Mouse (Mus musculus): Measurements from ENCODE around the gene Rasgrp3. TPM values are rescaled to one million over a fixed set of nuclear protein-coding genes. Genes with fewer than 3 reads are reported as not detected.

The Rasgrp3 gene
- total and polyA plus RNA-seq, 2 experiments from 2014 or later, result 4.8 to 8.1 TPM

- H3K36me3 ChIP-seq (ENCODE audit: insufficient read depth, low read length), result no peaks in the 10 kb centered on the region
- WGBS, result 92% methylated on average over 2 of the region's 2 CpGs
- H3K27me3 ChIP-seq (ENCODE audit: insufficient read depth, low read length), result no peaks in the 10 kb centered on the region
- no peak overlapping the region for H3K4me3 ChIP-seq (ENCODE audit: low read depth, low read length)
- no peak for ATAC-seq (ENCODE audit: low FRiP score)
- H3K9me3 ChIP-seq (ENCODE audit: low read length), result no peaks in the 10 kb centered on the region
- no peak for DNase-seq (ENCODE audit: low spot score)
- no peak overlapping the region for H3K27ac ChIP-seq (ENCODE audit: low read depth, low read length)
- H3K4me2 ChIP-seq (ENCODE audit: low read depth, low read length, poor library complexity, severe bottlenecking), result no peak overlapping the region
- no peak overlapping the region for H3K9ac ChIP-seq (replicated peaks; ENCODE audit: low read length, poor library complexity, severe bottlenecking)
- no peak for TF ChIP-seq CTCF (IDR thresholded peaks at IDR 0.05)
- H3K4me1 ChIP-seq (ENCODE audit: insufficient read depth, low read length), result no peaks in the 10 kb centered on the region
These were observed 1.5 kb upstream of the Rasgrp3 start for GRCm38 (mm10) chr17:75434152-75434551.

- H3K36me3 ChIP-seq (ENCODE audit: insufficient read depth, low read length), result no peaks in the 10 kb centered on the region
- H3K4me3 ChIP-seq (ENCODE audit: low read depth, low read length), result no peak overlapping the region
- no peaks in the 10 kb centered on the region for H3K9me3 ChIP-seq (ENCODE audit: low read length)
- TF ChIP-seq CTCF (IDR thresholded peaks at IDR 0.05), result no peak
- H3K9ac ChIP-seq (replicated peaks; ENCODE audit: low read length, poor library complexity, severe bottlenecking), result no peak overlapping the region
- no peaks in the 10 kb centered on the region for H3K27me3 ChIP-seq (ENCODE audit: insufficient read depth, low read length)
- 82% methylated on average over 3 of the region's 3 CpGs for WGBS
- H3K4me1 ChIP-seq (ENCODE audit: insufficient read depth, low read length), result no peaks in the 10 kb centered on the region
- ATAC-seq (ENCODE audit: low FRiP score), result no peak
- no peak overlapping the region for H3K27ac ChIP-seq (ENCODE audit: low read depth, low read length)
- no peak overlapping the region for H3K4me2 ChIP-seq (ENCODE audit: low read depth, low read length, poor library complexity, severe bottlenecking)
- no peak for DNase-seq (ENCODE audit: low spot score)
These were observed 825 bp upstream of the Rasgrp3 start for GRCm38 (mm10) chr17:75434871-75435270.

GRCm38 (mm10) chr17:75436095-75436494, 399 bp downstream of the Rasgrp3 start:
- WGBS, result 83% methylated on average over 8 of the region's 8 CpGs
- Histone ChIP-seq H3K36me3 (ENCODE audit: insufficient read depth, low read length) (no peaks in the 10 kb centered on the region), H3K27me3 (ENCODE audit: insufficient read depth, low read length) (no peaks in the 10 kb centered on the region), H3K9ac (replicated peaks; ENCODE audit: low read length, poor library complexity, severe bottlenecking) (no peak overlapping the region), H3K4me3 (ENCODE audit: low read depth, low read length) (0 out of 2 replicates have a peak overlapping the region, but pooled peaks have one; percentile 2), H3K4me2 (ENCODE audit: low read depth, low read length, poor library complexity, severe bottlenecking) (no peak overlapping the region), H3K9me3 (ENCODE audit: low read length) (no peaks in the 10 kb centered on the region), H3K27ac (ENCODE audit: low read depth, low read length) (no peak overlapping the region), H3K4me1 (ENCODE audit: insufficient read depth, low read length) (no peaks in the 10 kb centered on the region)
- no peak for TF ChIP-seq CTCF (IDR thresholded peaks at IDR 0.05)
- DNase-seq (ENCODE audit: low spot score) (no peak), ATAC-seq (ENCODE audit: low FRiP score) (no peak)

GRCm38 (mm10) chr17:75436819-75437218, 1.1 kb downstream of the Rasgrp3 start:
- Histone ChIP-seq H3K36me3 (ENCODE audit: insufficient read depth, low read length) (no peaks in the 10 kb centered on the region), H3K4me2 (ENCODE audit: low read depth, low read length, poor library complexity, severe bottlenecking) (no peak overlapping the region), H3K4me3 (ENCODE audit: low read depth, low read length) (peak overlapping the region; percentile 5; the same call in 1 of the 2 replicates), H3K9ac (replicated peaks; ENCODE audit: low read length, poor library complexity, severe bottlenecking) (no peak overlapping the region), H3K27ac (ENCODE audit: low read depth, low read length) (no peak overlapping the region), H3K27me3 (ENCODE audit: insufficient read depth, low read length) (no peaks in the 10 kb centered on the region), H3K9me3 (ENCODE audit: low read length) (no peaks in the 10 kb centered on the region), H3K4me1 (ENCODE audit: insufficient read depth, low read length) (no peaks in the 10 kb centered on the region)
- 85% methylated on average over 6 of the region's 6 CpGs for WGBS
- TF ChIP-seq CTCF (IDR thresholded peaks at IDR 0.05), result no peak
- DNase-seq (ENCODE audit: low spot score) (no peak), ATAC-seq (ENCODE audit: low FRiP score) (no peak)

GRCm38 (mm10) chr17:75437239-75437750, 1.6 kb downstream of the Rasgrp3 start:
- no peak for TF ChIP-seq CTCF (IDR thresholded peaks at IDR 0.05)
- no peak overlapping the region for H3K4me2 ChIP-seq (ENCODE audit: low read depth, low read length, poor library complexity, severe bottlenecking)
- no peaks in the 10 kb centered on the region for H3K36me3 ChIP-seq (ENCODE audit: insufficient read depth, low read length)
- 65% methylated on average over 11 of the region's 11 CpGs for WGBS
- no peak for DNase-seq (ENCODE audit: low spot score)
- no peaks in the 10 kb centered on the region for H3K27me3 ChIP-seq (ENCODE audit: insufficient read depth, low read length)
- H3K9ac ChIP-seq (replicated peaks; ENCODE audit: low read length, poor library complexity, severe bottlenecking), result no peak overlapping the region
- no peak overlapping the region for H3K4me3 ChIP-seq (ENCODE audit: low read depth, low read length)
- H3K4me1 ChIP-seq (ENCODE audit: insufficient read depth, low read length), result no peaks in the 10 kb centered on the region
- no peak overlapping the region for H3K27ac ChIP-seq (ENCODE audit: low read depth, low read length)
- no peaks in the 10 kb centered on the region for H3K9me3 ChIP-seq (ENCODE audit: low read length)
- no peak for ATAC-seq (ENCODE audit: low FRiP score)

- Histone ChIP-seq H3K4me1 (ENCODE audit: insufficient read depth, low read length) (no peaks in the 10 kb centered on the region), H3K4me3 (ENCODE audit: low read depth, low read length) (no peak overlapping the region), H3K4me2 (ENCODE audit: low read depth, low read length, poor library complexity, severe bottlenecking) (no peak overlapping the region), H3K9me3 (ENCODE audit: low read length) (no peaks in the 10 kb centered on the region), H3K9ac (replicated peaks; ENCODE audit: low read length, poor library complexity, severe bottlenecking) (no peak overlapping the region), H3K36me3 (ENCODE audit: insufficient read depth, low read length) (no peaks in the 10 kb centered on the region), H3K27me3 (ENCODE audit: insufficient read depth, low read length) (no peaks in the 10 kb centered on the region), H3K27ac (ENCODE audit: low read depth, low read length) (no peak overlapping the region)
- ATAC-seq (ENCODE audit: low FRiP score) (no peak), DNase-seq (ENCODE audit: low spot score) (no peak)
- no peak for TF ChIP-seq CTCF (IDR thresholded peaks at IDR 0.05)
- WGBS, result 63% methylated on average over 5 of the region's 5 CpGs
These were observed 2.5 kb downstream of the Rasgrp3 start for GRCm38 (mm10) chr17:75438162-75438561.
